Mouse (Mus musculus): ENCODE data around the gene Kat2a.

- no peak for TF ChIP-seq CTCF (IDR thresholded peaks at IDR 0.05; ENCODE audit: low read depth)
- TF ChIP-seq EP300 (optimal IDR thresholded peaks at IDR 0.05): no peak
These were observed 34.8 kb upstream of the Kat2a start for GRCm38 (mm10) chr11:100747114-100747513.

All from stomach, postnatal 0 days (tissue).